Mouse (Mus musculus): ENCODE measurements around the gene Hist1h2bh.

The Hist1h2bh gene

DNA sequence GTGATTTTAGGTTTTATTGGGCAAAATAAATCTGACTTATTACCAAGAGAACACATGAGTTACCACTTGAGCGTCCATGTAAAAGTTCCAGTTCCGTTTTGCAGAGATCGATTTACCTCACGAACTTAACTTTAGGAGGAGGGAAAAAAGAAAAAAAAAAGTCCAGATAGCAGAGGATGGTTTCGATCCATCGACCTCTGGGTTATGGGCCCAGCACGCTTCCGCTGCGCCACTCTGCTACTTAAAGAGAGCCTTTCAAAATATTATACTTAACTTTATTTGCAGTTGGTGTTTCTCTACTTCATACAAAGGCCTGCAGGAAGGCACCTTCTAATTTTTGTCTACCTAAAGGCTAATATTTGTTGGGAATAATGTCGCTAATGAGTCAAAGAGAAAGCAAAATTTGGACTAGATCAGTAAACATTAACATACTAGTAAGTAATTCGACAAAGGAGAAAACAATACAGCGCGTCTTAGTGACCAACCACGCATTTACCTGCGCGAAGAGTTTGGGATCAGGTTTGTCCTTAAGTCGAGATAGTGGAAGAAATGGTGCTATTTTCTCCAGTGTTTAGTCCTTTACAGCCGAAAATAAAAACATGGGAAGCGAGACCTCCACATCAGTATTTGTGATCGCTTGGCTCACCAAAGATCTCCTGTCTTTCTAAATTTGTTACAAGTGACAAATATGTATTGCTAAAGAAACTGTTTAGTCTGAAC lies 12.9 kb downstream of the Hist1h2bh start:
- peak; percentile 43 to 67 for DNase-seq

- DNase-seq: no peak
These were observed 13.6 kb downstream of the Hist1h2bh start for GRCm38 (mm10) chr13:23529480-23530165.

DNA sequence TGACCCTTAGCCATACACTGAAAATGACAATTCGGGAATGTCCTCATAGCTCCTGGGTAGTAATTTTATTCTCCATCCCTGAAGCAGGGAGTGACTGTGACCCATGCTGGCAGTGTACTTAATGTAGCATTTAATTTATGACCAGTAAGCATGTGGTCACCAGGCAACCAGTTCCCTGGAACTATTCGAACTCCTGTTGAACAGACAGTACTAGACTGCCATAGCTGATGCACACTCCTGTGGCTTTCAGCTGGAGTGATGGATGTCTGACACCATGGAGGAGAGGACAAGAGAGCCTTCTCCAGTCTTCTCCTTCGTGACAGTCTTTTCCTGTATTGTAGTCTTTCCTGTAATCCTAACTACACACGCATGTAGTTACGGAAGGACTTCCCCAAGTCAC lies 14.2 kb downstream of the Hist1h2bh start:
- DNase-seq: no peak

- peak; percentile 82 to 89 for DNase-seq
These were observed 16.9 kb downstream of the Hist1h2bh start for GRCm38 (mm10) chr13:23526312-23526711.

GRCm38 (mm10) chr13:23525901-23526300 lies 17.3 kb downstream of the Hist1h2bh start:
- no peak for DNase-seq

DNA sequence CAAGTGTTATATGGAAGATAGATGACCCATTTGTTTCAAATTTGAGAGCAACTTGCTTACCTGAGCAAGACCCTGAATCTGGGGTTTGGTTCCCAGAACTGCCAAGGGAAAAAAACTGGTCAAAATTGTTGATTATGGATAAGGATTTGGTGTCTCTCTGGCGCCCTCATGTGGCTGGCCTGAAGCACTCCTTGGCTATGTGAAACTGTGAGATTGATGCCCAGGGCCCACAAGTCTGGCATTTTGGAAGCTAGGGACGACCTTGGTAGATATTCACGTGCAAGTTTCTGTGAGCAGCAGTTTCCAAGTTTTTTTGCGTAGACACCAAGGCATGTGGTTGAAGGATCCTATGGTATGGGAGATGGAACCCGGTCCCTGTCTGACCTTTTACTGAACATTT lies 18.5 kb downstream of the Hist1h2bh start:
- peak; percentile 73 to 75 for DNase-seq

DNA sequence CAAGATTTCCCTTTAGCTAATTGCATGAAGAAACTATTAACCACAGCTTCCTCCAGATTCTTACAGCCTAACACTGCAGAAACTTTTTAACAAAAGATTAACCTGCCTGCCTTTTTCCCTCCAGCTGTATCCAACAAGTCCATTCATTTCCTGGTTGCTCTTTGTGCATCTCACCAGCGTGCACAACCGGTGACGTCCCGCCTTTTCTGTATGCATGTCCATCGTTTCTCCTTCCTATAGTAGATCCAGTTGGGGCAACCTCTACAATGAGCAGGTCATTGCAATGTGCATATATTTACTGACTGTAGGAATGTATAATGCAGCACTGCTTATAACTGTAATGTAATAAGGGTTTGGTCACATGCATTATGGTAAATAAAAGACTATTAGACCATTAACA lies 19.2 kb downstream of the Hist1h2bh start:
- no peak for DNase-seq

DNA sequence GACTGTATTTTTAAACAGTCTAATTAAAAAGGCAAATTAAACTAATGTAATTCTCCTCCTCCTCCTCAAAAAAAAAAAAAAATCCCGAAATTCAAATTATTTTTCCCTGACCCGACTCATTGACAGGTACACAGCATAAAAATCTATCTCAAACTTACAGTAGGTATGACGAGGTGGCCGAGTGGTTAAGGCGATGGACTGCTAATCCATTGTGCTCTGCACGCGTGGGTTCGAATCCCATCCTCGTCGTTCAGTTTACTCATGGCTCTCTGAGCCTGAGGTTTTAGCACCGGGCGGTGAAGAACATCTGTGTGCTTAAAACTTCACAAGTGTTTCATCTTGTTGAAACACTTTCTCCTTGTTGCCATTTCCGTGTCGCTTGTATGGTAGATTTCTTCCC lies 21.5 kb downstream of the Hist1h2bh start:
- peak; percentile 64 to 78 for DNase-seq

DNA sequence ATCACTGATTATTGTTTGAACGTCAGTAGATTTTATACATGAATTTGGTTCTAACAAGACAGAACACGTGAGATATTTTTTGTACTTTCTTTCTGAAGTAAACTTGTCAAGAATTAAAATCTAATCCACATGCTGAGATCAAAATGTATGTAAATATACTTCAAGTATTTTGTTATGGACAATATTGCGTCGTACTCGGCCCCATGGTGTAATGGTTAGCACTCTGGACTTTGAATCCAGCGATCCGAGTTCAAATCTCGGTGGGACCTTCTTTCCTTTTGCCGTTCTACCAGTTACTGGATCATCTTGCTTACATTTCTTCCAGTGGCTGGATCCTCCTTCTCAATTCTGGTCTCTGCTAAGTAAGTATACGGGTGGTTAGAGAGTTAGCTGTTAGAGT lies 23.8 kb downstream of the Hist1h2bh start:
- peak; percentile 64 to 81 for DNase-seq

DNA sequence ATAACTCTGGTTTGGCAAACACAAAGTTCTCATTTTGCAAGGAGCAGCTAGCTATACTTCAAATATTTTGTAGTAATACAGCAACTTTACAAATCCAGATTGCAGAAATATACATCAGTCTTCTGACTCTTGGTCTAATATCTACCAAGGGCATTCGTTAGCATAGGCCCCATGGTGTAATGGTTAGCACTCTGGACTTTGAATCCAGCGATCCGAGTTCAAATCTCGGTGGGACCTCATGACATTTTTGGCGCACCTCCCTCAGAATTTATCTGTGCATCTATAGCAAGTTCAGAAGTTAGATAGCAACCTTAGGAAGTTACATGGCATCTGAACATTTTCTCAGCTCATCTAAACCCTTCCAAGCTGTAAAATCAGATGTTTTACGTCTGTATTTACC lies 24.3 kb downstream of the Hist1h2bh start:
- DNase-seq: peak; percentile 66 to 84

DNA sequence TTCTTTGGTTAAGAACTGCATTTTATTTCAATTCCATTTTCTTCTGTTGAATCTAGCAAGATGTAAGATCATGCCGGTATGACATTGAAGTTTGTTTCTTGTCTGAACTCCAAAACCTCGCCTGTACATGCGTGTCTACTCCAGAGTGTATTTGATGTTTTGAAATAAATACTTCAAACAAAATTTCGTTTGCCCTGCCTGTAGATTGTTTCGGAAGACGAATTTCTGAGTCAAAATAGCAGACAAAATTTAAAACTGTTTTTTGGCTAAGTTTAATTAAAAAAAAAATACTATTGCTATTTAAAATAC lies 24.9 kb downstream of the Hist1h2bh start:
- DNase-seq: no peak

- peak; percentile 75 to 90 for DNase-seq
These were observed 25.4 kb downstream of the Hist1h2bh start for GRCm38 (mm10) chr13:23517603-23518294.

GRCm38 (mm10) chr13:23516822-23517602 lies 26.2 kb downstream of the Hist1h2bh start:
- peak; percentile 58 to 87 for DNase-seq

GRCm38 (mm10) chr13:23515826-23516620 lies 27.2 kb downstream of the Hist1h2bh start:
- DNase-seq: no peak

DNA sequence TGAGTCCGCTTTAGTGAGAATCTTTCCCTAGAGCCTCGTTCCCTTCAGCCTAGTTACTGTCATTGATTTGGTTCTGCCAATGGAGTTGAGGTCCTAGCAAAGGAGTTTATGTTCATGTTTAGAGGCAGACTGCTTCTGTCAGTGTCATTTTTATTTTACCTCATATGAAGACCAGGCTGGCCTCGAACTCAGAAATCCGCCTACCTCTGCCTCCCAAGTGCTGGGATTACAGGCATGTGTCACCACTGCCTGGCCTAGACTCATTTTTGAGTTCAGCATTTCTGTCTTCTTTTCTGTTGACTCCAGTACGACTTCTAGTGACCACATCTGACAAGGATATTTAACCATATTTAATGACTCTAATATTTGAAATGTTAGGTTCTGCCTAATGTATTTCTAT lies 27.9 kb downstream of the Hist1h2bh start:
- no peak for DNase-seq

GRCm38 (mm10) chr13:23513517-23513916 lies 29.7 kb downstream of the Hist1h2bh start:
- no peak for DNase-seq

GRCm38 (mm10) chr13:23510127-23510526 lies 33.1 kb downstream of the Hist1h2bh start:
- no peak for DNase-seq

DNA sequence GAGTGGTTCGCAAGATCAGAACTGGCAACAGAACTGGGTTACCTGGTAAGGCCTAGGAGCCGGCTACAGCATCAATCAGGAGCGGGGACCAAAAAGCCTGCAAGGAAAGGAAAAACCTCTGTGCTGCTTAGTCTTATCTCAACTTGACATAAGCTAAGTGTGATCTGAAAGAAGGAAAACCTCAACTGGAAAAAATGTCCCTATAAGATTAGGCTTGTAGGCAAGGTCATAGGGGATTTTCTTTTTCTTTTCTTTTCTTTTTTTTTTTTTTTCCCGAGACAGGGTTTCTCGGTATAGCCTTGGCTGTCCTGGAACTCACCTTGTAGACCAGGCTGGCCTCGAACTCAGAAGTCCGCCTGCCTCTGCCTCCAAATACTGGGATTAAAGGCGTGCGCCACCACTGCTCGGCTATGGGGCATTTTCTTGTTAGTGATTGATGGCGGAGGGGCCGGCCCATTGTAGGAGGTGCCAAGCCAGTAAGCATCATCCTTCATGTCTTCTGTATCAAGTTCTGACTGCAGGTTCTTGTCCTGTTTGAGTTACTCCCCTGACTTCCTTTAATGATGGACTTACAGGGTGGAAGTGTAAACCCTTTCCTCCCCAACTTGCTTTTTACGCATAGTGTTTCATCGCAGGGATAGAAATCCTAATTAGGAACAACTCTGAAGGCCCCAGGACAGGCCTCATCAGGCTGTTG lies 36.2 kb downstream of the Hist1h2bh start:
- DNase-seq: no peak

- DNase-seq: no peak
These were observed 36.8 kb downstream of the Hist1h2bh start for GRCm38 (mm10) chr13:23506351-23506750.

DNA sequence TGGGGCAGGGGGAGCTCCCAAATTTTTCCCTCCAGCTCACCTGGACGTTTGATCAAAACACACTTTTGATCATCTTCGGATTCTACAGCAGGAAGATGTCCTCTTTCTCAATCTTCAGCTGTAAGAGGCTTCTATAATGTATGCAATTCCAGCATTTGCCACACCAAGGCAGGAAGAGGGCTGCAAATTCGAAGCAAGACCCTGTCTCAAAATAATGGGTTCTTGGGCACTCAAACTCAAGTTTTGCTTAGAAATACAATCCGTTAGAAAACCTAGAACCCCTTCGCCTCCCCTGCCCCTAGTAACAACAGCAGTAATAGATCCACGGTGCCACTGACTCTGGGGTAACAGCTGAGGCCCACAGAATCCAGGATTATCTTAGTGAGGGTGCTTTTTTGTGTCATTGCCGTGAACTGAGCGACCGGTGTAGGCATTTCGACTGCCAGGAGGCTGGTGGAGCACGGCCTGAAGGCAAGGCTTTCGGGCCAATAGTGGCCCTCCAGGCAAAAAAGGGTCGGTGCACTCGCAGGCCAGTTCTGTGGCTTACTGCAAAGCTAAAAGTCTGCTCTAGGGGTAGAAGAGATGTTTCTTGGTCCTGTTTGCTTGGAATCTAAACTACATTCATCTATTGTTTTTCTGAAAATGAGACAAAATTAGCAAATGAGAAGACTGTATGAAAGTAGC lies 37.4 kb downstream of the Hist1h2bh start:
- DNase-seq: no peak

- DNase-seq: peak in 1 of 2 experiments; percentile 59
These were observed 39.4 kb downstream of the Hist1h2bh start for GRCm38 (mm10) chr13:23503797-23504196.

Data from cerebellum, adult 18-20 months (tissue).